10 mouse cellular contexts compared by ENCODE assay signal in the genomic region with DNA sequence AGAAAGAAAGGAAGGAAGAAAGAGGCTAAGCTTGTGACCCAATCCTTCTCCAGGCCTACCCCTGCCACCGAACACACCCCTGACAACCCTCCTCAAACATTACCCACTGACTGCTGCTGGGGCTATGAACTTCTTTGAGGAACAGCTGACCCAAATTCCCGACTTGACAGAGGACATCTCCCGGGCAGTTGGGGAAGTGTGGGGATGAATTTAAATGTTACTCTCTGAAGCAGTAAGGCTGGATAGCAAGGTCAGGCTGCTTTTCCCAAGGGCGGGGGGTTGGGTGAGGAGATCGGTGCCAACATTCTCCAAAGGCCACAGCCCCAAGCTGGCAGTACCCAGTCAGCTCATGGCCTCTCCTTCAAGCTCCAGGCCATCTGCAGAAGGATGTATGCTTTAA. TPM values are rescaled to one million over a fixed set of nuclear protein-coding genes. Genes with fewer than 3 reads are reported as not detected.
DNase-seq lines count a peak whose midpoint lies in the region; ATAC-seq and TF ChIP-seq lines count a peak whose summit lies in the region.
"Had no signal": no experiment of that assay in that cellular context is flagged by ENCODE, and none has a peak within 500 bp of the region (broad histone marks: within the 10 kb centered on the region; RNA-seq: fewer than 3 reads in every experiment).

No protein-coding gene starts in this region.

- H3K27me3 ChIP-seq in hindbrain, postnatal 0 days (ENCODE audit: insufficient read depth, low read length), result no peaks in the 10 kb centered on the region
- no peaks in the 10 kb centered on the region for H3K27me3 ChIP-seq in hindbrain, embryonic 11.5 days (ENCODE audit: control insufficient read depth, insufficient read depth, low read length)
- H3K27me3 ChIP-seq in neural tube, embryonic 14.5 days (ENCODE audit: control insufficient read depth, insufficient read depth, low read length), result no peaks in the 10 kb centered on the region
- H3K27me3 ChIP-seq in intestine, embryonic 16.5 days (replicated peaks; ENCODE audit: control insufficient read depth, insufficient read depth, low read length), result no peaks in the 10 kb centered on the region

- H3K4me3 ChIP-seq in hindbrain, postnatal 0 days (ENCODE audit: low read length), result no peak overlapping the region
- no peak overlapping the region for H3K4me3 ChIP-seq in hindbrain, embryonic 11.5 days (ENCODE audit: low read depth, low read length)
- no peak overlapping the region for H3K4me3 ChIP-seq in neural tube, embryonic 14.5 days (ENCODE audit: low read depth, low read length)
- no peak overlapping the region for H3K4me3 ChIP-seq in intestine, embryonic 16.5 days (ENCODE audit: low read length)
- H3K4me3 ChIP-seq: myocyte had no signal

- H3K9me3 ChIP-seq in hindbrain, postnatal 0 days (ENCODE audit: low read length), result no peaks in the 10 kb centered on the region
- H3K9me3 ChIP-seq in hindbrain, embryonic 11.5 days (ENCODE audit: control insufficient read depth, low read length), result no peaks in the 10 kb centered on the region
- no peaks in the 10 kb centered on the region for H3K9me3 ChIP-seq in neural tube, embryonic 14.5 days (ENCODE audit: control insufficient read depth, low read length)
- H3K9me3 ChIP-seq in intestine, embryonic 16.5 days (ENCODE audit: control insufficient read depth, low read length), result no peaks in the 10 kb centered on the region

- WGBS in hindbrain, postnatal 0 days, result 28% methylated on average over 5 of the region's 5 CpGs
- WGBS in hindbrain, embryonic 11.5 days, result 70% methylated on average over 5 of the region's 5 CpGs
- 46% methylated on average over 5 of the region's 5 CpGs for WGBS in neural tube, embryonic 14.5 days
- WGBS in intestine, embryonic 16.5 days, result 75% methylated on average over 5 of the region's 5 CpGs

- H3K9ac ChIP-seq in hindbrain, postnatal 0 days (replicated peaks; ENCODE audit: low read length), result no peak overlapping the region
- H3K9ac ChIP-seq in hindbrain, embryonic 11.5 days (ENCODE audit: low read depth, low read length), result no peak overlapping the region
- H3K9ac ChIP-seq in neural tube, embryonic 14.5 days (replicated peaks; ENCODE audit: low read depth, low read length), result no peak overlapping the region
- no peak overlapping the region for H3K9ac ChIP-seq in intestine, embryonic 16.5 days (ENCODE audit: low read depth, low read length)
- H3K9ac ChIP-seq: lung, embryonic 14.5 days had no signal

- peak; percentile 93 for ATAC-seq in hindbrain, postnatal 0 days
- no peak for ATAC-seq in hindbrain, embryonic 11.5 days (ENCODE audit: low FRiP score)
- ATAC-seq in neural tube, embryonic 14.5 days (ENCODE audit: low read depth), result peak; percentile 73
- ATAC-seq in intestine, embryonic 16.5 days, result no peak

- H3K27ac ChIP-seq in hindbrain, postnatal 0 days, result peak overlapping the region; percentile 78
- H3K27ac ChIP-seq in hindbrain, embryonic 11.5 days (ENCODE audit: low read depth, low read length), result no peak overlapping the region
- peak overlapping the region; percentile 35; the same call in 1 of the 2 replicates for H3K27ac ChIP-seq in neural tube, embryonic 14.5 days (ENCODE audit: low read depth, low read length)
- no peak overlapping the region for H3K27ac ChIP-seq in intestine, embryonic 16.5 days (ENCODE audit: low read length)

- DNase-seq in hindbrain, postnatal 0 days (ENCODE audit: low spot score), result peak; percentile 81
- DNase-seq in hindbrain, embryonic 11.5 days (ENCODE audit: low spot score), result no peak
- DNase-seq in right cerebral cortex, adult 18-20 months, result peak; percentile 51
- DNase-seq in right cerebral cortex, postnatal 25 days, result no peak
- DNase-seq in cerebellum, adult 9-10 months, result peak; percentile 32
- DNase-seq: lung, embryonic 14.5 days had no signal

- H3K36me3 ChIP-seq in hindbrain, postnatal 0 days (ENCODE audit: insufficient read depth, low read length), result no peaks in the 10 kb centered on the region
- H3K36me3 ChIP-seq in hindbrain, embryonic 11.5 days (ENCODE audit: control insufficient read depth, insufficient read depth, low read length), result no peaks in the 10 kb centered on the region
- H3K36me3 ChIP-seq in neural tube, embryonic 14.5 days (ENCODE audit: control insufficient read depth, insufficient read depth, low read length), result no peaks in the 10 kb centered on the region
- no peaks in the 10 kb centered on the region for H3K36me3 ChIP-seq in intestine, embryonic 16.5 days (ENCODE audit: control insufficient read depth, insufficient read depth, low read length)

- H3K4me1 ChIP-seq in hindbrain, postnatal 0 days (ENCODE audit: insufficient read depth, low read length), result 0 out of 2 replicates have a peak, but pooled peaks cover 6% of the 10 kb centered on the region
- no peaks in the 10 kb centered on the region for H3K4me1 ChIP-seq in hindbrain, embryonic 11.5 days (replicated peaks; ENCODE audit: control insufficient read depth, insufficient read depth, low read length)
- H3K4me1 ChIP-seq in neural tube, embryonic 14.5 days (ENCODE audit: control insufficient read depth, insufficient read depth, low read length), result no peaks in the 10 kb centered on the region
- H3K4me1 ChIP-seq in intestine, embryonic 16.5 days (ENCODE audit: control insufficient read depth, insufficient read depth, low read length), result no peaks in the 10 kb centered on the region

- no peak overlapping the region for H3K4me2 ChIP-seq in hindbrain, postnatal 0 days (ENCODE audit: low read depth, low read length)
- H3K4me2 ChIP-seq in hindbrain, embryonic 11.5 days (replicated peaks; ENCODE audit: low read depth, low read length), result no peak overlapping the region
- H3K4me2 ChIP-seq in neural tube, embryonic 14.5 days (ENCODE audit: low read depth, low read length), result no peak overlapping the region
- no peak overlapping the region for H3K4me2 ChIP-seq in intestine, embryonic 16.5 days (ENCODE audit: low read depth, low read length)
- H3K4me2 ChIP-seq: lung, embryonic 14.5 days had no signal

- no peak for TF ChIP-seq CTCF in hindbrain, postnatal 0 days (IDR thresholded peaks at IDR 0.05; ENCODE audit: low read depth)

RNA-seq across cellular contexts. Expression of gene Eif5, which starts 24.1 kb away (rescaled TPM):
- 197 and 343 TPM in 2 replicates for total RNA-seq in hindbrain, postnatal 0 days (2014; rRNA removed)
- 576 and 621 TPM in 2 replicates for polyA plus RNA-seq in hindbrain, postnatal 0 days (2015; fragmentation: Nextera tagmentation; extraction: Ambion mirVana)
- 695 and 707 TPM in 2 replicates for polyA plus RNA-seq in hindbrain, embryonic 11.5 days (2014; fragmentation: Nextera tagmentation; extraction: Ambion mirVana)
- 518 and 558 TPM in 2 replicates for polyA plus RNA-seq in neural tube, embryonic 14.5 days (2014; fragmentation: Nextera tagmentation; extraction: Ambion mirVana)
- polyA plus RNA-seq in intestine, embryonic 16.5 days (2015; fragmentation: Nextera tagmentation; extraction: Ambion mirVana), result 523 and 531 TPM in 2 replicates

RNA-seq across cellular contexts. Expression of gene Gm266, which starts 28.1 kb away (rescaled TPM):
- total RNA-seq in hindbrain, postnatal 0 days (2014; rRNA removed), result 11.5 and 22.1 TPM in 2 replicates
- polyA plus RNA-seq in hindbrain, postnatal 0 days (2015; fragmentation: Nextera tagmentation; extraction: Ambion mirVana), result 11.8 TPM in 2 replicates
- 8.9 and 10.1 TPM in 2 replicates for polyA plus RNA-seq in hindbrain, embryonic 11.5 days (2014; fragmentation: Nextera tagmentation; extraction: Ambion mirVana)
- polyA plus RNA-seq in neural tube, embryonic 14.5 days (2014; fragmentation: Nextera tagmentation; extraction: Ambion mirVana), result 1.3 and 1.5 TPM in 2 replicates
- 11.7 and 12.2 TPM in 2 replicates for polyA plus RNA-seq in intestine, embryonic 16.5 days (2015; fragmentation: Nextera tagmentation; extraction: Ambion mirVana)
- total RNA-seq: MEL had no signal

Comparison
In these comparisons a context has a peak if more than half of its experiments do, and no peak if none do; other contexts are left out.
1. ATAC-seq: peak in hindbrain, postnatal 0 days (single experiment) and neural tube, embryonic 14.5 days (single experiment); none in hindbrain, embryonic 11.5 days (single experiment) and intestine, embryonic 16.5 days (single experiment).
2. DNase-seq: peak in hindbrain, postnatal 0 days (single experiment), right cerebral cortex, adult 18-20 months (single experiment) and cerebellum, adult 9-10 months (single experiment); none in hindbrain, embryonic 11.5 days (single experiment) and right cerebral cortex, postnatal 25 days (single experiment).
3. H3K27ac ChIP-seq: peak in hindbrain, postnatal 0 days (single experiment) and neural tube, embryonic 14.5 days (single experiment); none in hindbrain, embryonic 11.5 days (single experiment) and intestine, embryonic 16.5 days (single experiment).